Mouse (Mus musculus): ENCODE measurements around the gene Grk2. TPM values are rescaled to one million over a fixed set of nuclear protein-coding genes. Genes with fewer than 3 reads are reported as not detected.
A peak's percentile ranks its signal among the peaks of the same experiment; 100 is the strongest.
"Not testable (repeated sequence)": the region's sequence is repeated elsewhere in the genome, so short reads cannot be mapped to it uniquely, and the experiment has no call there.

Grk2 gene
- polyA plus RNA-seq, 1 experiment: 74.6 TPM

GRCm38 (mm10) chr19:4268566-4269361, 37.3 kb downstream of the Grk2 start, which contains the start of gene Ssh3:
Ssh3 (minus strand) TSS chr19:4269180.
- peak; percentile 72 for DNase-seq (ENCODE audit: low spot score)

DNA sequence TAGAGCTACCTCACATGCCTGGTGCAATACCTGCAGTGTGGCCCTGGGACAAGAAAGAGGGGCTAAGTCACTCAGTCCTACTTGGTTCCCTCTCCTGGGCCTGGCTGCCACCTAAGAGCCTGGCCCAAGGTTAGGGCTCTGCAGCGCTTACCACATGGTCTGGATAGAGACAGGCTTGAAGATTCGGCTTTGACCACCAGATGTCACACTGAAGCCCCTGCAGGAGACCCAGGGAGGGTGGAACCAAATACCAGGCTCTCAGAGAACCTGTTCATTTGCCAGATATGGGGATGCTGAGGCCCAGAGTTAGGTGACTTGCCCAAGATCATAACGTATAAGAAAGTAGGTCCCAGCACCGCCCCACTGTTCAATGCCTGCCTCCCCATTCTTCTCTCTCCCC, 40.1 kb downstream of the Grk2 start:
- no peak for DNase-seq (ENCODE audit: low spot score)

DNA sequence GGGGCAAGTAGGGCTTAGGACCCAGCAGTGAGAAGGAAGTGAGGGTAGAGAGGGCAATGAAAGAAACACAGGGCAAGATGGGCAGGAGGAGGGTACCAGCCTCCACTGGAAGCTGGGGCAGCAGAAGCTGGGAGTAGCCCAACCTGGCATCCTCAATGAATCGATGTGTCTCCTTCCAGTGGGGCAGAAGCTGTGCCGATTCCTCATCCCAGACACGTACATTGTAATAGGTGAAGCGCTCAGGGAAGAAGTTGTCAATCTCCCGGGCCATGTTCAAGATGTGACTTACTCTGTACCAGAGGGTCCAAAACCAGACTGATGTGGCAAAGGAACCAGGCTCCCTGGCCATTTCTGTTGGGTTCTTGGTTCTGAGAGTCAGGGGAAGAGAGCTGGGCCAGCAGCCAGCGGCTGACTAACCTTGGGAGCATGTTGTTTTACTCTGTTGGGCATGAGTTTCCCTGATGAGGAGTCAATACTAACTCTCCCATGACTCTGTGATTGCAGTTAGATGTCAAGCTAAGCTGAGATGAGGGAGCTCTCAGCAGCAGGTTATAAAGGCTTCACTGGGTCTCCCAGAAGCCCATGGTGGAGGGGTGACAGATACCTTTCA, 41.7 kb downstream of the Grk2 start:
- no peak for DNase-seq (ENCODE audit: low spot score)

GRCm38 (mm10) chr19:4263702-4264101, 42.3 kb downstream of the Grk2 start:
- DNase-seq (ENCODE audit: low spot score): no peak

- no peak for DNase-seq (ENCODE audit: low spot score)
Measured at GRCm38 (mm10) chr19:4262756-4263155, 43.3 kb downstream of the Grk2 start.

DNA sequence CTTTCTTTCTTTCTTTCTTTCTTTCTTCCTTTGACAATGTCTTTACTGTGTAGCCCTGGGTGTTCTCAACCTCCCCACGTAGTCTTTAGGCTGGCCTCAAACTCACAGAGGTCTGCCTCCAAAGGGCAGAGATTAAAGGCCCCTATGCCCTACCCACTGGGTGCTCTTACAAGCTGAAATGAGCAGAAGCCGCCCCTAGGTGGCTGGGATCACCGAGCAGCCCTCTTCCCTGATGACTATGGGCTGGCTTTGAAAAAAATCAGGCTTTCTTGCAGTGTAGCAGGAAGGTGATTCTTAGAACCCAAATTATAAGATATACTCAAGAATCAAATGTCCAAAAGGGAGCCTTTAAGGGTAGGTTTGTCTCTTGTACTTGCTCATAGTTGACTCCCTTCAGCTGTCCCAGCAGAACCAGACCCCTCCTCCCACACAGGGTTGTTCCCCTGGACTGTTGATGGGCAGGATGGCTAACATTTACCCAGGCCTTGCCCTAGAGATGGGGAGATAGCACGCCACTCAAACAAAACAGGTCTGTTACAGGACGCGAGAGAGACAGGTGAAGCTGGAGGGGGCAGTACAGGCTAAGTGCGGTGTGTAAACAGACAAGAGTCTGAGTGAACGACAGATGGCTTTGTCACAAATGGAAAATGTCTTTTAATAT, 44.9 kb downstream of the Grk2 start:
- DNase-seq (ENCODE audit: low spot score): no peak

DNA sequence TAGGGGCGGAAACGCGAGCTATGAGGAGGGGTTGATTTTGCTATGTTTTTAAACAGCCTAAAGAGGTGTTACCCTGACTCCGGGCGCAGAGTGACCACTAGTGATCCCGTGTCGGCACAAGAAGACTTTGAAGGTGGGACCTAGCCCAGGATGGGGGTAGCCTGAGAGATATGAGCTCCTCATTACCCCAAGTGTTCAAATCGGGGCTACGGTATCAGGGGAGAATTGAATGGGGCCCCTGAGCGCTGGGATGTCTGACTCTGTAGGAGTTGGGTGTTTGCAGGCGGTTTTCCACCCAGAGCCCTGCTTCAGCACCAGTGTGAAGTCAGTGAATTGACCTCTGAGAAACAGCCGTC, 48.1 kb downstream of the Grk2 start:
- no peak for DNase-seq (ENCODE audit: low spot score)

- peak; percentile 74 for DNase-seq (ENCODE audit: low spot score)
Measured at GRCm38 (mm10) chr19:4257216-4257896, 48.7 kb downstream of the Grk2 start.

- no peak for DNase-seq (ENCODE audit: low spot score)
Measured at GRCm38 (mm10) chr19:4255583-4256162, 50.3 kb downstream of the Grk2 start.

GRCm38 (mm10) chr19:4254230-4254629, 51.8 kb downstream of the Grk2 start:
- DNase-seq (ENCODE audit: low spot score): no peak

- not testable (repeated sequence) for DNase-seq (ENCODE audit: low spot score)
Measured at GRCm38 (mm10) chr19:4248683-4249082, 57.3 kb downstream of the Grk2 start.

DNA sequence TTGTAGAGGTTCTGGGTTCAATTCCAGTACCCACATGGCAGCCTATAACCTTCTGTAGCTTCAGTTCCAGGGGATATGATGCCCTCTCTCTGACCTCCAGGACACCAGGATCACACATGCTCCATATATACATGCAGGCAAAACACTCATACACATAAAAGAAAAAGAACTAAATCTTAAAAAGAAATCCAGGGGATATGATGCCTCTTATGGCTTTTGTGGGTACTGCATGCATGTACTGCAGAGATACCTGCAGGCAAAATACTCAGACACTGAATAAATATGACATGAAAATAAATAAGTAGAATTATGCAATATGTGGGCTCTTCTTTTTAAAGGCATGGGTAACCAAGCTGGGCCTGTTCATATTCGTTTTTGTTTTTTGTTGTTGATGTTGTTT, 59.0 kb downstream of the Grk2 start:
- DNase-seq (ENCODE audit: low spot score): no peak

- no peak for DNase-seq (ENCODE audit: low spot score)
Measured at GRCm38 (mm10) chr19:4244775-4245174, 61.2 kb downstream of the Grk2 start.

DNA sequence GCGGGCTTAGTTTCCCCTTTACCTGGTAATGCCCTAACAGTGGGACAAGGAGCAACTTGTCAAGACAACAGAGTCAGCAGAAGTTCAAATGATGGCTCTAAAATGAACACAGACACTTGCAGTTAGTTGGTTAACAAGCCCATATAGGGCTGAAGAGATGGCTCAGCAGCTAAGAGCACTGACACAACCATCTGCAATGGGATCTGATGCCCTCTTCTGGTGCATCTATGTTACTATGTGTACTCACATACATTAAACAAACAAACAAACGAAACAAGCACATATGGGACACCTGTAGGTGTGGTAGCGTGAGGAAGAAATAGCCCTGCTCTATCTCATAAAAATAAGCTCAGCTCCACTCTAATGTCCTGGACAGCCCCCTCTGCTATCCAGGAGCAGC, 63.6 kb downstream of the Grk2 start:
- no peak for DNase-seq (ENCODE audit: low spot score)

DNA sequence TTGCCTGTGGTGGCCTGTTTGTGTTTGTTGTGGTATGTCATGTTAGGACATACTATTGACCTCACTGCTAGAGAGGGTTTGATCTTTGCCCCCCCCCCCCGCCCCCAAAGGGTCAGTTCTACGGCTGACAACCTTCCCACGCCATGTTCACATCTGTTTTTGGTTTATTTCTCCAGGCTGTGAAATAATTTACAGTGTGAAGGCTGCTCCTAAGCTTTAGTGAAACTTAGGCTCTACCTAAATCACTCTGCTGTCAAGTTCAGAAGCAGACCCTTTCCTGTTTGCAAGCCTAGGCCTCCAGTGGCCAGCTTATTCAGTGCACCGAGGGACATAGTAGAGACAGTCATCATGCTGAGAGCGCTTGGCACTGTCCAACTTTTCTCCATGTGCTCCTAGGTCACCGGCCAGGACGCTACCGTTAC, 65.8 kb downstream of the Grk2 start:
- no peak for DNase-seq (ENCODE audit: low spot score)

Other genes starting within 250 kb of the Grk2 start
- 5.5 and 7.1 TPM in 2 replicates for gene Gstp3, start 246.7 kb downstream of the Grk2 start, polyA plus RNA-seq (2012; rRNA removed)
- gene Cabp2, start 224.6 kb downstream of the Grk2 start, polyA plus RNA-seq (2012; rRNA removed): not detected in 2 replicates
- gene Cdk2ap2, start 209.0 kb downstream of the Grk2 start, polyA plus RNA-seq (2012; rRNA removed): 74.4 and 89.6 TPM in 2 replicates
- 44.1 and 45.2 TPM in 2 replicates for gene Pitpnm1, start 206.2 kb downstream of the Grk2 start, polyA plus RNA-seq (2012; rRNA removed)
- gene Aip, start 180.4 kb downstream of the Grk2 start, polyA plus RNA-seq (2012; rRNA removed): 154 and 160 TPM in 2 replicates
- 0.04 and 0.10 TPM in 2 replicates for gene Gpr152, start 166.4 kb downstream of the Grk2 start, polyA plus RNA-seq (2012; rRNA removed)
- gene Cabp4, start 162.2 kb downstream of the Grk2 start, polyA plus RNA-seq (2012; rRNA removed): 0.30 and 0.31 TPM in 2 replicates
- gene Coro1b, start 157.6 kb downstream of the Grk2 start, polyA plus RNA-seq (2012; rRNA removed): 243 and 277 TPM in 2 replicates
- 4.2 and 4.4 TPM in 2 replicates for gene Ptprcap, start 152.6 kb downstream of the Grk2 start, polyA plus RNA-seq (2012; rRNA removed)
- 42.6 and 51.9 TPM in 2 replicates for gene Rps6kb2, start 142.9 kb downstream of the Grk2 start, polyA plus RNA-seq (2012; rRNA removed)
- gene Carns1, start 130.7 kb downstream of the Grk2 start, polyA plus RNA-seq (2012; rRNA removed): 18.7 and 21.7 TPM in 2 replicates
- 2.9 and 3.9 TPM in 2 replicates for gene Tbc1d10c, start 114.9 kb downstream of the Grk2 start, polyA plus RNA-seq (2012; rRNA removed)
- 257 and 304 TPM in 2 replicates for gene Ppp1ca, start 114.2 kb downstream of the Grk2 start, polyA plus RNA-seq (2012; rRNA removed)
- gene Rad9a, start 104.6 kb downstream of the Grk2 start, polyA plus RNA-seq (2012; rRNA removed): 19.2 and 23.2 TPM in 2 replicates
- gene Clcf1, start 92.0 kb downstream of the Grk2 start, polyA plus RNA-seq (2012; rRNA removed): 10.8 and 13.1 TPM in 2 replicates
- not detected in 2 replicates for gene AC109138.7, start 91.9 kb downstream of the Grk2 start, polyA plus RNA-seq (2012; rRNA removed)
- gene Pold4, start 74.3 kb downstream of the Grk2 start, polyA plus RNA-seq (2012; rRNA removed): 76.4 and 82.1 TPM in 2 replicates
- gene Ssh3, start 37.0 kb downstream of the Grk2 start, polyA plus RNA-seq (2012; rRNA removed): 83.3 and 90.8 TPM in 2 replicates
- gene Ankrd13d, start 23.1 kb downstream of the Grk2 start, polyA plus RNA-seq (2012; rRNA removed): 13.6 and 18.6 TPM in 2 replicates
- gene Kdm2a, start 92.1 kb upstream of the Grk2 start, polyA plus RNA-seq (2012; rRNA removed): 63.5 and 67.8 TPM in 2 replicates
- gene Rhod, start 133.2 kb upstream of the Grk2 start, polyA plus RNA-seq (2012; rRNA removed): 15.0 and 18.7 TPM in 2 replicates
- gene Syt12, start 171.2 kb upstream of the Grk2 start, polyA plus RNA-seq (2012; rRNA removed): 0.27 and 0.70 TPM in 2 replicates
- gene 2010003K11Rik, start 192.4 kb upstream of the Grk2 start, polyA plus RNA-seq (2012; rRNA removed): 0.25 and 0.66 TPM in 2 replicates
- gene Pcx, start 204.2 kb upstream of the Grk2 start, polyA plus RNA-seq (2012; rRNA removed): 22.0 and 22.3 TPM in 2 replicates